ENCODE assay signal across 51 mouse cellular contexts in the genomic region with DNA sequence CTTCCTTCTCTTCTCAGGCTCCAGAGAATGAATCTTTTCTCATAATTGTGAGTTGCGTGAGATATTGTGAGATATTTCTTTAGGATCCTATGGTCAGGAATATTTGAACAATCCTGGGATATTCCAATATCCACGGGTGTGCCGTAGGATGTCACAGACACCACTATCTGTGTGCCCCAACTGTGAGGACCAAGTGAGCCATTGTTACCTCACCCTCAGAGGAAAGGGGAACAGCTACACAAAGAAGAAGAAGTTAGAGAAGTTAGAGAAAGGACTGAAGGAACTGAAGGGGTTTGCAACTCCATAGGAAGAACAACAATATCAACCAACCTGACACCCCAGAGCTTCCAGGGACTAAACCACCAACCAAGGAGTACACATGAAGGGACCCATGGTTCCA. TPM values are rescaled to one million over a fixed set of nuclear protein-coding genes. Genes with fewer than 3 reads are reported as not detected.
"Had no signal": no experiment of that assay in that cellular context is flagged by ENCODE, and none has a peak within 500 bp of the region (broad histone marks: within the 10 kb centered on the region; RNA-seq: fewer than 3 reads in every experiment).

No protein-coding gene starts in this region.

- H3K27me3 ChIP-seq: heart, embryonic 12.5 days; heart, embryonic 13.5 days; heart, embryonic 15.5 days; hindbrain, embryonic 12.5 days; hindbrain, embryonic 13.5 days; hindbrain, embryonic 15.5 days; intestine, embryonic 15.5 days; kidney, embryonic 15.5 days had no signal

- ATAC-seq: hindbrain, embryonic 16.5 days; hindbrain, postnatal 0 days; inflammation-experienced regulatory T-cells, adult 6 months; intestine, embryonic 15.5 days; intestine, embryonic 16.5 days; intestine, postnatal 0 days had no signal

- H3K4me1 ChIP-seq: heart, embryonic 10.5 days; heart, embryonic 12.5 days; heart, embryonic 13.5 days; heart, embryonic 15.5 days; hindbrain, embryonic 10.5 days; hindbrain, embryonic 12.5 days; hindbrain, embryonic 13.5 days; hindbrain, embryonic 15.5 days; intestine, embryonic 15.5 days; kidney, embryonic 15.5 days had no signal

- H3K27ac ChIP-seq: heart, adult 2 months; heart, embryonic 10.5 days; heart, embryonic 13.5 days; heart, embryonic 15.5 days; hindbrain, embryonic 10.5 days; hindbrain, embryonic 12.5 days; hindbrain, embryonic 13.5 days; hindbrain, embryonic 14.5 days; hindbrain, embryonic 15.5 days; hindbrain, postnatal 0 days; intestine, embryonic 15.5 days; kidney, embryonic 15.5 days; kidney, postnatal 0 days; layer of hippocampus, adult 2 months had no signal

- DNase-seq: heart, adult 2 months; heart, postnatal 14 days; heart, postnatal 36 days; heart, postnatal 4 days; kidney, adult 11 months; kidney, adult 18-20 months; kidney, adult 2 months; kidney, adult 8-10 months; kidney, adult 9 months; kidney, postnatal 10 days; kidney, postnatal 14 days; kidney, postnatal 25 days; kidney, postnatal 36 days; kidney, postnatal 4 days; layer of hippocampus, adult 9-11 months; layer of hippocampus, postnatal 36 days had no signal

- H3K4me3 ChIP-seq: heart, adult 2 months; heart, embryonic 10.5 days; heart, embryonic 12.5 days; heart, embryonic 13.5 days; heart, embryonic 15.5 days; hindbrain, embryonic 10.5 days; hindbrain, embryonic 12.5 days; hindbrain, embryonic 13.5 days; hindbrain, embryonic 15.5 days; intestine, embryonic 15.5 days; kidney, embryonic 15.5 days; layer of hippocampus, adult 2 months had no signal

- H3K36me3 ChIP-seq: heart, embryonic 10.5 days; heart, embryonic 12.5 days; heart, embryonic 13.5 days; heart, embryonic 15.5 days; hindbrain, embryonic 10.5 days; hindbrain, embryonic 12.5 days; hindbrain, embryonic 13.5 days; hindbrain, embryonic 15.5 days; intestine, embryonic 15.5 days; kidney, embryonic 15.5 days had no signal

RNA-seq across cellular contexts. Expression of a gene that starts 55.4 kb away (rescaled TPM):
- total RNA-seq: heart, adult 2 months; heart, adult 8-10 months; heart, postnatal 14 days; heart, postnatal 25 days; heart, postnatal 36 days; heart, postnatal 4 days; hematopoietic stem cell, adult 5-6 weeks; layer of hippocampus, adult 18-20 months; layer of hippocampus, adult 2 months; layer of hippocampus, adult 8-10 months; layer of hippocampus, postnatal 10 days; layer of hippocampus, postnatal 14 days; layer of hippocampus, postnatal 25 days; layer of hippocampus, postnatal 36 days had no signal
- polyA plus RNA-seq: heart, adult 2 months; heart, embryonic 10.5 days; heart, embryonic 11.5 days; heart, embryonic 12.5 days; heart, embryonic 13.5 days; heart, embryonic 14.5 days; heart, embryonic 15.5 days; heart, embryonic 16.5 days; heart, postnatal 0 days; hindbrain, embryonic 10.5 days; hindbrain, embryonic 11.5 days; hindbrain, embryonic 12.5 days; hindbrain, embryonic 13.5 days; hindbrain, embryonic 14.5 days; hindbrain, embryonic 15.5 days; hindbrain, embryonic 16.5 days; hindbrain, postnatal 0 days; inflammation-experienced regulatory T-cells, adult 6 months; intestine, embryonic 14.5 days; intestine, embryonic 15.5 days; intestine, embryonic 16.5 days; intestine, postnatal 0 days; kidney, adult 2 months; kidney, embryonic 14.5 days; kidney, embryonic 15.5 days; kidney, embryonic 16.5 days; kidney, postnatal 0 days; large intestine, adult 2 months had no signal
